Mouse (Mus musculus): ENCODE data around the gene Gm20532.

DNA sequence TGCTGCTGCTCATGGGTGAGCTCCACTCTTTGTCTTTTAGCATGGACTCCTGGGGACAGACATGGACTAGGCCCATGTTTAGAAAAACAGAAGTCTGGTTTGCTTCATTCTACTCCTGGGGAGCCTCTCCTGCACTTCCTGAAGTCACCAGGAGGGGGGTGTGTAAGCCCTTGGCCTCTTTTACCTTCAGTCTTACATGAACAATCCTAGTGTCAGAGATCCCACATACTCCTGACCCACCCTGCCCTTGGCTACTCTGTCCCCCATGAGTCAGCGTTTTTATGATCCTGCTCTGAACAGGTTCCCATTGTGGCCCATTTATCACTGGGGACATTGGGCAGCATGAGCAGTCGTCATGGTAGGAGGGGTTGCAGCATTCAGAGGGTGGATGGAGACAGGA, 57.5 kb downstream of the Gm20532 start:
- TF ChIP-seq GATA1 (IDR thresholded peaks at IDR 0.05; ENCODE audit: borderline replicate concordance, low read length) (no peak), FLI1 (IDR thresholded peaks at IDR 0.05; ENCODE audit: low read length) (no peak)

All from megakaryocyte, embryonic 14.5 days (primary cell).